Mouse (Mus musculus): ENCODE data around the gene Chrnb2.

DNA sequence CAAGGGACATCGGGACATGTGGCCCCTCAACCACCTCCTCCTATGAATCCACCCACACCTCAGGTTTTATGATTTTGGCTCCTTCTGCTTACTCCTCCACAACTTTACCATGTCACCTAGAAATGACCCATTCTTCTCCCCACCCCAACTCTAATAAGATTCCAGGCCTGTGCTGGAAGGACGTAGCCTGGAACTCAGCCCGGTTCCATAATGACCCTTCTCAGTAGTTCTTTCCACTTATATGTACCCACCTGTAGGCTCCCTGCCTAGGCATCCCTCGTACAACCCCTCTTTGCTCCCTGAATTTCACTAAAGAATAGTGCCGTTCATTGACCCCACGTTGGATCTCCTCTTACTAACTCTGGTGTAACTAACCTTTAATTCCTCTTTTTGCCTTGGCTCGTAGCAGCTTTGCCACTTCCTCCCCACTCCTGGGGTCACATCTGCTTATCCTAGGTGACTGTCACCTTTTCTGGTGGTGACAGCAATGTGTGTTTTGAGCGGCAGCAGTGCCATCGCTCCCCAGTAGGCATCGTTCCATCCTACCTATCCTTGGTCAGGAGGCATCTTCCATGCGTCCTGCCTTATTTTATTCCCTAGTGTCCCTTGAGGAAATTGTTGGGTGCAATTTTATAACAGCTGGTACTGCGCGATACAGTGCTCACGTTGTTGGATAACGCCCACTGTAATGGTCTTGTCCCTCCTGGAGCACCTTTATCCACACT lies 10.0 kb upstream of the Chrnb2 start:
- TF ChIP-seq CTCF (IDR thresholded peaks at IDR 0.05; ENCODE audit: extremely low read depth, insufficient read length, insufficient replicate concordance, low read depth, low read length) (peak; percentile 6; the same call in 1 of the 2 replicates), POLR2A (IDR thresholded peaks at IDR 0.05; ENCODE audit: low read depth, low read length) (no peak)

All from small intestine, adult 2 months (tissue).